Mouse (Mus musculus) neural tube, embryonic 15.5 days (tissue): Measurements from ENCODE around the gene Ppp3cb. TPM values are rescaled to one million over a fixed set of nuclear protein-coding genes. Genes with fewer than 3 reads are reported as not detected.
A peak's percentile ranks its signal among the peaks of the same experiment; 100 is the strongest.

Source experiments
- ATAC-seq: fragments of 200-750 bp; cut with Nextera tagmentation; 2 replicates; pipeline ENCODE4 v1.8.0; 2017; ENCODE audit warnings: mild to moderate bottlenecking, moderate TSS enrichment, moderate library complexity; ENCODE audit not compliant: low FRiP score
- H3K27ac ChIP-seq: fragments of 300-500 bp; sonication (generic); replicated peaks from 2 replicates; pipeline ENCODE4 v1.5.1; 2015; ENCODE audit warnings: mild to moderate bottlenecking, inconsistent platforms
- H3K27me3 ChIP-seq: fragments of 300-500 bp; sonication (generic); replicated peaks from 2 replicates; pipeline ENCODE4 v1.6.1; 2015; ENCODE audit warnings: inconsistent platforms
- H3K36me3 ChIP-seq: fragments of 300-500 bp; sonication (generic); 2 replicates; pipeline ENCODE4 v1.6.1; 2015; ENCODE audit warnings: inconsistent platforms
- H3K4me1 ChIP-seq: fragments of 300-500 bp; sonication (generic); 2 replicates; pipeline ENCODE4 v1.6.1; 2015; ENCODE audit warnings: inconsistent platforms
- H3K4me2 ChIP-seq: fragments of 300-500 bp; sonication (generic); 2 replicates; pipeline ENCODE4 v1.6.1; 2015; ENCODE audit warnings: inconsistent platforms, mild to moderate bottlenecking, moderate library complexity
- H3K4me3 ChIP-seq: fragments of 300-500 bp; sonication (generic); replicated peaks from 2 replicates; pipeline ENCODE4 v1.5.1; 2015; ENCODE audit warnings: mild to moderate bottlenecking, inconsistent platforms
- H3K9ac ChIP-seq: fragments of 300-500 bp; sonication (generic); replicated peaks from 2 replicates; pipeline ENCODE4 v1.6.1; 2015; ENCODE audit warnings: mild to moderate bottlenecking, inconsistent platforms
- H3K9me3 ChIP-seq: fragments of 300-500 bp; sonication (generic); replicated peaks from 2 replicates; pipeline ENCODE4 v1.6.1; 2016; ENCODE audit warnings: inconsistent platforms
- whole genome bisulfite sequencing: fragments of 180-500 bp; shearing (Covaris S2); methylation state at CpG from one replicate; pipeline ENCODE4 v1.1.7; 2015; ENCODE audit warnings: mixed read lengths; 5-methylcytosine and 5-hydroxymethylcytosine counted together
- polyA plus RNA-seq: library from polyadenylated mRNA; unstranded; fragments of >200 nt; fragmentation: Nextera tagmentation; extraction: Ambion mirVana; gene quantifications from 2 replicates; pipeline ENCODE4 v1.2.1, GENCODE M21; 2015

Gene Ppp3cb
- polyA plus RNA-seq, 1 experiment from 2014 or later, result 89.5 TPM

GRCm38 (mm10) chr14:20544467-20545411 is 1.6 kb downstream of the Ppp3cb start:
- H3K4me3 ChIP-seq, result peak overlapping the region; percentile 92
- 77% methylated on average over 7 of the region's 7 CpGs for WGBS
- ATAC-seq, result no peak
- H3K27me3 ChIP-seq, result no peaks in the 10 kb centered on the region
- H3K27ac ChIP-seq, result no peak overlapping the region
- H3K9ac ChIP-seq, result no peak overlapping the region
- peaks cover 18% of the 10 kb centered on the region for H3K4me1 ChIP-seq
- H3K36me3 ChIP-seq, result peaks cover 19% of the 10 kb centered on the region
- no peaks in the 10 kb centered on the region for H3K9me3 ChIP-seq
- H3K4me2 ChIP-seq, result peak overlapping the region; percentile 56

GRCm38 (mm10) chr14:20529643-20530042 is 16.7 kb downstream of the Ppp3cb start:
- H3K4me2 ChIP-seq, result no peak overlapping the region
- H3K4me1 ChIP-seq, result no peaks in the 10 kb centered on the region
- H3K4me3 ChIP-seq, result no peak overlapping the region
- no peaks in the 10 kb centered on the region for H3K27me3 ChIP-seq
- ATAC-seq, result no peak
- H3K27ac ChIP-seq, result no peak overlapping the region
- no peaks in the 10 kb centered on the region for H3K9me3 ChIP-seq
- H3K36me3 ChIP-seq, result no peaks in the 10 kb centered on the region
- WGBS, result 94% methylated on average over 4 of the region's 4 CpGs
- H3K9ac ChIP-seq, result no peak overlapping the region

GRCm38 (mm10) chr14:20520179-20520578 is 26.2 kb downstream of the Ppp3cb start:
- no peaks in the 10 kb centered on the region for H3K4me1 ChIP-seq
- 95% methylated on average over 2 of the region's 2 CpGs for WGBS

GRCm38 (mm10) chr14:20508424-20508823 is 37.9 kb downstream of the Ppp3cb start:
- H3K9me3 ChIP-seq, result no peaks in the 10 kb centered on the region
- no peak overlapping the region for H3K4me3 ChIP-seq
- peaks cover 13% of the 10 kb centered on the region for H3K36me3 ChIP-seq
- no peaks in the 10 kb centered on the region for H3K4me1 ChIP-seq
- no peak overlapping the region for H3K27ac ChIP-seq
- 74% methylated on average over 2 of the region's 2 CpGs for WGBS
- H3K4me2 ChIP-seq, result no peak overlapping the region
- no peak for ATAC-seq
- no peak overlapping the region for H3K9ac ChIP-seq
- H3K27me3 ChIP-seq, result no peaks in the 10 kb centered on the region

More at GRCm38 (mm10) chr14:20520179-20520578, 26.2 kb downstream of the Ppp3cb start:
- Histone ChIP-seq H3K36me3 (peaks cover 23% of the 10 kb centered on the region), H3K9me3 (no peaks in the 10 kb centered on the region), H3K27me3 (no peaks in the 10 kb centered on the region), H3K27ac (no peak overlapping the region), H3K4me3 (no peak overlapping the region), H3K4me2 (no peak overlapping the region), H3K9ac (no peak overlapping the region)
- ATAC-seq, result no peak

- H3K27ac ChIP-seq, result no peak overlapping the region
- no peak for ATAC-seq
- H3K36me3 ChIP-seq, result peaks cover 15% of the 10 kb centered on the region
- no peak overlapping the region for H3K9ac ChIP-seq
- no peaks in the 10 kb centered on the region for H3K9me3 ChIP-seq
- no peaks in the 10 kb centered on the region for H3K27me3 ChIP-seq
- no peaks in the 10 kb centered on the region for H3K4me1 ChIP-seq
- 97% methylated on average over 10 of the region's 10 CpGs for WGBS
- H3K4me2 ChIP-seq, result no peak overlapping the region
- no peak overlapping the region for H3K4me3 ChIP-seq
These were observed 43.4 kb downstream of the Ppp3cb start for GRCm38 (mm10) chr14:20502966-20503365.

- no peak for ATAC-seq
- Histone ChIP-seq H3K36me3 (peaks cover 21% of the 10 kb centered on the region), H3K4me3 (no peak overlapping the region), H3K4me2 (no peak overlapping the region), H3K27ac (no peak overlapping the region), H3K9ac (no peak overlapping the region), H3K4me1 (no peaks in the 10 kb centered on the region), H3K27me3 (no peaks in the 10 kb centered on the region), H3K9me3 (no peaks in the 10 kb centered on the region)
- 94% methylated on average over 3 of the region's 3 CpGs for whole genome bisulfite sequencing
These were observed 46.4 kb downstream of the Ppp3cb start for GRCm38 (mm10) chr14:20499982-20500381.

GRCm38 (mm10) chr14:20496603-20497002 is 49.8 kb downstream of the Ppp3cb start, which contains the start of gene Mss51:
TSS of gene Mss51 (minus strand) at chr14:20496901.
- H3K27ac ChIP-seq, result no peak within 1 kb of the TSS
- WGBS, result 80% methylated on average over 2 of the region's 2 CpGs
- no peak within 1 kb of the TSS for H3K4me3 ChIP-seq
- H3K9me3 ChIP-seq, result no peaks in the 10 kb centered on the region
- no peaks in the 10 kb centered on the region for H3K4me1 ChIP-seq
- no peak within 1 kb of the TSS for H3K9ac ChIP-seq
- no peak for ATAC-seq
- H3K27me3 ChIP-seq, result no peaks in the 10 kb centered on the region
- H3K4me2 ChIP-seq, result no peak within 1 kb of the TSS
- peaks cover 19% of the 10 kb centered on the region for H3K36me3 ChIP-seq

GRCm38 (mm10) chr14:20486031-20486430 is 60.3 kb downstream of the Ppp3cb start:
- no peak for ATAC-seq
- Histone ChIP-seq H3K9me3 (no peaks in the 10 kb centered on the region), H3K9ac (no peak overlapping the region), H3K27ac (no peak overlapping the region), H3K27me3 (no peaks in the 10 kb centered on the region), H3K4me2 (no peak overlapping the region), H3K36me3 (peaks cover 18% of the 10 kb centered on the region), H3K4me3 (no peak overlapping the region), H3K4me1 (no peaks in the 10 kb centered on the region)
- 98% methylated on average over 5 of the region's 5 CpGs for WGBS

- Histone ChIP-seq H3K27me3 (no peaks in the 10 kb centered on the region), H3K36me3 (peaks cover 14% of the 10 kb centered on the region; the same call in 1 of the 2 replicates), H3K4me1 (peaks cover 9% of the 10 kb centered on the region), H3K4me3 (no peak overlapping the region), H3K9me3 (no peaks in the 10 kb centered on the region), H3K27ac (no peak overlapping the region), H3K9ac (no peak overlapping the region), H3K4me2 (no peak overlapping the region)
- no peak for ATAC-seq
- WGBS, result 91% methylated on average over 7 of the region's 7 CpGs
These were observed 64.2 kb downstream of the Ppp3cb start for GRCm38 (mm10) chr14:20482051-20482751.

- 17% methylated on average over 5 of the region's 5 CpGs for WGBS
- Histone ChIP-seq H3K9me3 (no peaks in the 10 kb centered on the region), H3K9ac (no peak overlapping the region), H3K4me2 (no peak overlapping the region), H3K36me3 (peaks cover 14% of the 10 kb centered on the region; the same call in 1 of the 2 replicates), H3K4me3 (no peak overlapping the region), H3K27ac (no peak overlapping the region), H3K27me3 (no peaks in the 10 kb centered on the region), H3K4me1 (peaks cover 9% of the 10 kb centered on the region)
- ATAC-seq, result no peak
These were observed 65.2 kb downstream of the Ppp3cb start for GRCm38 (mm10) chr14:20481211-20481610.

GRCm38 (mm10) chr14:20480195-20480579 is 66.2 kb downstream of the Ppp3cb start:
- Histone ChIP-seq H3K9ac (peak overlapping the region; percentile 48), H3K4me2 (peak overlapping the region; percentile 90), H3K4me3 (peak overlapping the region; percentile 61), H3K27me3 (no peaks in the 10 kb centered on the region), H3K4me1 (peaks cover 9% of the 10 kb centered on the region), H3K27ac (no peak overlapping the region), H3K36me3 (peaks cover 14% of the 10 kb centered on the region; the same call in 1 of the 2 replicates), H3K9me3 (no peaks in the 10 kb centered on the region)
- WGBS, result 48% methylated on average over 1 of the region's 1 CpGs
- no peak for ATAC-seq
